Mouse (Mus musculus): ENCODE results near the gene Prph. TPM values are rescaled to one million over a fixed set of nuclear protein-coding genes. Genes with fewer than 3 reads are reported as not detected.

The Prph gene
- 3.1 and 5.7 TPM in 2 replicates for polyA plus RNA-seq (2012; rRNA removed)

GRCm38 (mm10) chr15:99055040-99055439 lies at the start of gene Prph:
Gene Prph (plus strand): TSS chr15:99055174.

GRCm38 (mm10) chr15:99029619-99030584 lies 25.1 kb upstream of the Prph start, which contains the start of gene Tuba1c:
Gene Tuba1c (plus strand): TSS chr15:99029891.

GRCm38 (mm10) chr15:99074019-99074599 lies 19.1 kb downstream of the Prph start, which contains the start of gene Troap:
Gene Troap (plus strand): TSS chr15:99074575.

GRCm38 (mm10) chr15:99087253-99088075 lies 32.5 kb downstream of the Prph start, which contains the start of gene C1ql4:
Gene C1ql4 (minus strand): TSS chr15:99087817.

GRCm38 (mm10) chr15:99092870-99093269 lies 37.9 kb downstream of the Prph start, which contains the start of gene Dnajc22:
Gene Dnajc22 (plus strand): TSS chr15:99093170.

Other genes with a start within 250 kb of the Prph start
- 0.07 TPM in 1 of 2 replicates, not detected in the other for gene Ddn, start 245.7 kb upstream of the Prph start, polyA plus RNA-seq (2012; rRNA removed)
- gene Prkag1, start 223.7 kb upstream of the Prph start, polyA plus RNA-seq (2012; rRNA removed) = 51.7 and 70.0 TPM in 2 replicates
- gene Kmt2d, start 184.0 kb upstream of the Prph start, polyA plus RNA-seq (2012; rRNA removed) = 33.6 and 36.2 TPM in 2 replicates
- gene Rhebl1, start 160.6 kb upstream of the Prph start, polyA plus RNA-seq (2012; rRNA removed) = 5.6 and 7.7 TPM in 2 replicates
- gene Dhh, start 156.6 kb upstream of the Prph start, polyA plus RNA-seq (2012; rRNA removed) = 31.3 and 36.8 TPM in 2 replicates
- 185 and 201 TPM in 2 replicates for gene Lmbr1l, start 136.9 kb upstream of the Prph start, polyA plus RNA-seq (2012; rRNA removed)
- 2,787 and 3,874 TPM in 2 replicates for gene Tuba1b, start 120.6 kb upstream of the Prph start, polyA plus RNA-seq (2012; rRNA removed)
- gene Gm49450, start 101.6 kb upstream of the Prph start, polyA plus RNA-seq (2012; rRNA removed) = 283 and 558 TPM in 2 replicates
- gene Tuba1a, start 101.5 kb upstream of the Prph start, polyA plus RNA-seq (2012; rRNA removed) = 629 and 682 TPM in 2 replicates
- gene Tuba1c, start 25.3 kb upstream of the Prph start, polyA plus RNA-seq (2012; rRNA removed) = 237 and 310 TPM in 2 replicates
- 11.9 and 18.1 TPM in 2 replicates for gene Troap, start 19.4 kb downstream of the Prph start, polyA plus RNA-seq (2012; rRNA removed)
- gene C1ql4, start 32.6 kb downstream of the Prph start, polyA plus RNA-seq (2012; rRNA removed) = not detected in 2 replicates
- gene Dnajc22, start 38.0 kb downstream of the Prph start, polyA plus RNA-seq (2012; rRNA removed) = 0.41 and 0.77 TPM in 2 replicates
- 16.4 and 20.7 TPM in 2 replicates for gene Spats2, start 70.7 kb downstream of the Prph start, polyA plus RNA-seq (2012; rRNA removed)
- 18.4 and 29.1 TPM in 2 replicates for gene Kcnh3, start 169.7 kb downstream of the Prph start, polyA plus RNA-seq (2012; rRNA removed)
- 118 and 125 TPM in 2 replicates for gene Mcrs1, start 196.8 kb downstream of the Prph start, polyA plus RNA-seq (2012; rRNA removed)
- gene Prpf40b, start 239.9 kb downstream of the Prph start, polyA plus RNA-seq (2012; rRNA removed) = 108 and 142 TPM in 2 replicates
- 0.33 and 0.56 TPM in 2 replicates for gene Fam186b, start 240.7 kb downstream of the Prph start, polyA plus RNA-seq (2012; rRNA removed)

All from ovary, adult 2 months (tissue).